Mouse (Mus musculus) intestine, embryonic 15.5 days (tissue): Measurements from ENCODE around the gene Evi5l. TPM values are rescaled to one million over a fixed set of nuclear protein-coding genes. Genes with fewer than 3 reads are reported as not detected.

Source experiments
- ATAC-seq: fragments of 200-750 bp; cut with Nextera tagmentation; 2 replicates; pipeline ENCODE4 v1.8.0; 2017; ENCODE audit warnings: moderate TSS enrichment, moderate library complexity
- H3K27ac ChIP-seq: fragments of 300-500 bp; sonication (generic); 2 replicates; pipeline ENCODE4 v1.5.1; 2015; ENCODE audit warnings: mild to moderate bottlenecking, inconsistent platforms
- H3K27me3 ChIP-seq: fragments of 300-500 bp; sonication (generic); replicated peaks from 2 replicates; pipeline ENCODE4 v1.6.1; 2015; ENCODE audit warnings: inconsistent platforms
- H3K36me3 ChIP-seq: fragments of 300-500 bp; sonication (generic); 2 replicates; pipeline ENCODE4 v1.6.1; 2015; ENCODE audit warnings: inconsistent platforms
- H3K4me1 ChIP-seq: fragments of 300-500 bp; sonication (generic); replicated peaks from 2 replicates; pipeline ENCODE4 v1.6.1; 2015; ENCODE audit warnings: inconsistent platforms
- H3K4me2 ChIP-seq: fragments of 300-500 bp; sonication (generic); replicated peaks from 2 replicates; pipeline ENCODE4 v1.6.1; 2015; ENCODE audit warnings: mild to moderate bottlenecking, inconsistent platforms
- H3K4me3 ChIP-seq: fragments of 300-500 bp; sonication (generic); replicated peaks from 2 replicates; pipeline ENCODE4 v1.5.1; 2015; ENCODE audit warnings: inconsistent platforms
- H3K9ac ChIP-seq: fragments of 300-500 bp; sonication (generic); 2 replicates; pipeline ENCODE4 v1.6.1; 2015; ENCODE audit warnings: inconsistent platforms
- H3K9me3 ChIP-seq: fragments of 300-500 bp; sonication (generic); 2 replicates; pipeline ENCODE4 v1.6.1; 2016; ENCODE audit warnings: inconsistent platforms
- WGBS: fragments of 180-500 bp; shearing (Covaris S2); methylation state at CpG from one replicate; pipeline ENCODE4 v1.1.7; 2015; 5-methylcytosine and 5-hydroxymethylcytosine counted together
- polyA plus RNA-seq: library from polyadenylated mRNA; unstranded; fragments of >200 nt; fragmentation: Nextera tagmentation; extraction: Ambion mirVana; gene quantifications from 2 replicates; pipeline ENCODE4 v1.2.1, GENCODE M21; 2015

The Evi5l gene
- polyA plus RNA-seq, 1 experiment from 2014 or later: 18.9 TPM

GRCm38 (mm10) chr8:4174018-4174417 is 7.7 kb downstream of the Evi5l start:
- Histone ChIP-seq H3K4me3 (no peak overlapping the region), H3K9me3 (no peaks in the 10 kb centered on the region), H3K36me3 (no peaks in the 10 kb centered on the region), H3K27me3 (no peaks in the 10 kb centered on the region), H3K9ac (no peak overlapping the region), H3K4me2 (no peak overlapping the region), H3K4me1 (no peaks in the 10 kb centered on the region), H3K27ac (no peak overlapping the region)
- ATAC-seq: no peak
- 75% methylated on average over 2 of the region's 2 CpGs for WGBS

DNA sequence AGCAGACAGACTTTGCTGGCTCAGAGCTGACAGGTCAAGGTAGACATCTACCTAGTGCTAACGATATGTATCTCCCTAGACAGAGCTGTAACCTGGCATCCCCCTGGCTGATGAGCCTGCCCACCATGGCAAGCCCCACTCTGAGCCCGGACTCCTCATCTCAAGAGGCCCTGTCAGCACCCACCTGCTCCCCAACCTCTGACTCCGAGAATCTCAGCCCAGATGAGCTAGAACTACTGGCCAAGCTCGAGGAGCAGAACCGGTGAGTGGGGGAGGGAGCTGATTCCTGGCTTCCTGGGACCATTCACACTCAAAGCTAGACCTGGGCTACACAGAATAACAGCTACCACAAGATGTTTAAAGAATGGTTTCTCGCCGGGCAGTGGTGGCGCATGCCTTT is 17.0 kb downstream of the Evi5l start:
- Histone ChIP-seq H3K9ac (no peak overlapping the region), H3K4me2 (no peak overlapping the region), H3K9me3 (no peaks in the 10 kb centered on the region), H3K4me1 (no peaks in the 10 kb centered on the region), H3K27me3 (no peaks in the 10 kb centered on the region), H3K27ac (no peak overlapping the region), H3K36me3 (no peaks in the 10 kb centered on the region), H3K4me3 (no peak overlapping the region)
- 85% methylated on average over 8 of the region's 8 CpGs for WGBS
- no peak for ATAC-seq

GRCm38 (mm10) chr8:4186151-4186550 is 19.8 kb downstream of the Evi5l start:
- no peak overlapping the region for H3K4me3 ChIP-seq
- no peak overlapping the region for H3K9ac ChIP-seq
- 82% methylated on average over 2 of the region's 2 CpGs for WGBS
- no peaks in the 10 kb centered on the region for H3K36me3 ChIP-seq
- H3K4me1 ChIP-seq: no peaks in the 10 kb centered on the region
- ATAC-seq: no peak
- H3K27ac ChIP-seq: no peak overlapping the region
- H3K27me3 ChIP-seq: no peaks in the 10 kb centered on the region
- no peak overlapping the region for H3K4me2 ChIP-seq
- H3K9me3 ChIP-seq: no peaks in the 10 kb centered on the region

GRCm38 (mm10) chr8:4188605-4189004 is 22.2 kb downstream of the Evi5l start:
- no peak for ATAC-seq
- Histone ChIP-seq H3K27me3 (no peaks in the 10 kb centered on the region), H3K4me3 (no peak overlapping the region), H3K36me3 (no peaks in the 10 kb centered on the region), H3K9ac (no peak overlapping the region), H3K4me2 (no peak overlapping the region), H3K4me1 (peaks cover 4% of the 10 kb centered on the region), H3K9me3 (no peaks in the 10 kb centered on the region), H3K27ac (no peak overlapping the region)

- no peak overlapping the region for H3K9ac ChIP-seq
- no peak overlapping the region for H3K4me3 ChIP-seq
- no peaks in the 10 kb centered on the region for H3K36me3 ChIP-seq
- ATAC-seq: peak; percentile 57; the same call in 1 of the 2 replicates
- H3K4me1 ChIP-seq: peaks cover 4% of the 10 kb centered on the region
- H3K4me2 ChIP-seq: no peak overlapping the region
- H3K9me3 ChIP-seq: no peaks in the 10 kb centered on the region
- 20% methylated on average over 3 of the region's 3 CpGs for WGBS
- H3K27me3 ChIP-seq: no peaks in the 10 kb centered on the region
- no peak overlapping the region for H3K27ac ChIP-seq
Observed at GRCm38 (mm10) chr8:4189031-4189722, 22.8 kb downstream of the Evi5l start.

GRCm38 (mm10) chr8:4192305-4192704 is 25.9 kb downstream of the Evi5l start:
- no peak overlapping the region for H3K27ac ChIP-seq
- 0 out of 2 replicates have a peak, but pooled peaks have one; percentile 21 for ATAC-seq
- H3K4me1 ChIP-seq: peaks cover 4% of the 10 kb centered on the region
- H3K36me3 ChIP-seq: no peaks in the 10 kb centered on the region
- H3K4me2 ChIP-seq: no peak overlapping the region
- no peak overlapping the region for H3K4me3 ChIP-seq
- no peaks in the 10 kb centered on the region for H3K27me3 ChIP-seq
- WGBS: 65% methylated on average over 5 of the region's 5 CpGs
- no peaks in the 10 kb centered on the region for H3K9me3 ChIP-seq
- no peak overlapping the region for H3K9ac ChIP-seq

- H3K9ac ChIP-seq: no peak overlapping the region
- ATAC-seq: peak; percentile 90
- no peaks in the 10 kb centered on the region for H3K27me3 ChIP-seq
- no peaks in the 10 kb centered on the region for H3K9me3 ChIP-seq
- no peaks in the 10 kb centered on the region for H3K36me3 ChIP-seq
- no peak overlapping the region; the same call in 1 of the 2 replicates for H3K4me3 ChIP-seq
- H3K4me2 ChIP-seq: peak overlapping the region; percentile 39; the same call in 1 of the 2 replicates
- H3K27ac ChIP-seq: no peak overlapping the region
- WGBS: 11% methylated on average over 18 of the region's 18 CpGs
- peaks cover 4% of the 10 kb centered on the region for H3K4me1 ChIP-seq
Observed at GRCm38 (mm10) chr8:4192807-4193587, 26.6 kb downstream of the Evi5l start.

DNA sequence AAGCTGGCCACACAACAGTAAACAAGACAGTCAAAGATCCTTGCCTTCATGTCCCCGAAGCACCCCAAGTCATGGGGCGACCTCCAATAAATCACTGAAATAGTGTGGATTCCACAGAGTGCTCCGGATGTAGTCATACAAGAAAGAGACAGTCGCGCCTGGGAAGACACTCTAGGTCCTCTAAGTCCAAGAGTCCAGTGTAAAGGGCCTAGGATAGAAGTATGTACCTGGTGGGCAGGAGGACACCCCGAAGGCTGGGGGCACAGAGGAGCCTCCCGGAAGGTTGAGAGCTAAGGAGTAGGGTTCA is 27.2 kb downstream of the Evi5l start:
- H3K27me3 ChIP-seq: no peaks in the 10 kb centered on the region
- 48% methylated on average over 7 of the region's 7 CpGs for WGBS
- no peak overlapping the region for H3K27ac ChIP-seq
- peak overlapping the region; percentile 39; the same call in 1 of the 2 replicates for H3K4me2 ChIP-seq
- peaks cover 4% of the 10 kb centered on the region for H3K4me1 ChIP-seq
- no peaks in the 10 kb centered on the region for H3K9me3 ChIP-seq
- no peak overlapping the region; the same call in 1 of the 2 replicates for H3K4me3 ChIP-seq
- ATAC-seq: no peak; the same call in 1 of the 2 replicates
- no peaks in the 10 kb centered on the region for H3K36me3 ChIP-seq
- no peak overlapping the region for H3K9ac ChIP-seq

GRCm38 (mm10) chr8:4201321-4201720 is 35.0 kb downstream of the Evi5l start:
- Histone ChIP-seq H3K9ac (no peak overlapping the region), H3K36me3 (no peaks in the 10 kb centered on the region), H3K4me2 (no peak overlapping the region), H3K27ac (no peak overlapping the region), H3K4me1 (peaks cover 10% of the 10 kb centered on the region), H3K27me3 (no peaks in the 10 kb centered on the region), H3K4me3 (no peak overlapping the region), H3K9me3 (no peaks in the 10 kb centered on the region)
- WGBS: 63% methylated on average over 2 of the region's 2 CpGs
- ATAC-seq: no peak

DNA sequence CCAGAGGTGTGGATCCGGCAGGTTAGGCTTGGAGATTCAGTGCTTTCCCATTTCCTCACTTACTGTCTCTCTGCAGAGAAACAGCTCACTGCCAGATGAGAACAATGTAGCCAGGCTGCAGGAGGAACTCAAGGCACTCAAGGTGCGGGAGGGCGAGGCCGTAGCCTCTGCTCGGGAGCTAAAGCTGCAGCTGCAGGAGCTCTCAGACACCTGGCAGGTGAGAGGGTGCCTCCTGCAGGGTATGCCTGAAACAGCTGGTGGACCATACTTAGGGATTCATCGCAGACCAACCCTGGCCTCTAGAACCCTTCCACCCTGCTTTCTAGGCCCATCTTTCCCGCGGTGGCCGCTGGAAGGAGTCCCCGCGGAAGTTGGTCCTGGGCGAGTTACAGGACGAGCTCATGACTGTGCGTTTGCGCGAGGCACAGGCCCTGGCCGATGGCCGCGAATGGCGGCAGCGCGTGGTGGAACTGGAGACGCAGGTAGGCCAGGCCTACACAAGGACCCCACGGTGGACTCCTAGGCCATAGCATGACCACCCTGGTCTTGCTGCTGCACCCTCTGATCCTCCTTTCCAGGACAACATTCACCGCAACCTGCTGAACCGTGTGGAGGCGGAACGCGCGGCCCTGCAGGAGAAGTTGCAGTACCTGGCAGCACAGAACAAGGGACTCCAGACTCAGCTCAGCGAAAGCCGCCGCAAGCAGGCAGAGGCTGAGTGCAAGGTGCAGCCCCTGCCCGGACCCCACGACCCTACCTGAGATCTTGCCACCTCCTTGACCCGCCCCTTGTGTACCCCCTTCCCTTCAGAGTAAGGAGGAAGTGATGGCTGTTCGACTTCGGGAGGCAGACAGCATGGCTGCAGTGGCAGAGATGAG is 39.1 kb downstream of the Evi5l start:
- Histone ChIP-seq H3K36me3 (peaks cover 9% of the 10 kb centered on the region; the same call in 1 of the 2 replicates), H3K9ac (0 out of 2 replicates have a peak overlapping the region, but pooled peaks have one; percentile 1), H3K4me2 (peak overlapping the region; percentile 46), H3K9me3 (no peaks in the 10 kb centered on the region), H3K4me3 (0 out of 2 replicates have a peak overlapping the region, but pooled peaks have one; percentile 7), H3K27ac (no peak overlapping the region), H3K27me3 (no peaks in the 10 kb centered on the region), H3K4me1 (peaks cover 21% of the 10 kb centered on the region)
- peak; percentile 46; the same call in 1 of the 2 replicates for ATAC-seq
- WGBS: 41% methylated on average over 38 of the region's 38 CpGs

GRCm38 (mm10) chr8:4206182-4207015 is 40.0 kb downstream of the Evi5l start:
- peak overlapping the region; percentile 46 for H3K4me2 ChIP-seq
- WGBS: 22% methylated on average over 44 of the region's 44 CpGs
- H3K27ac ChIP-seq: peak overlapping the region; percentile 48
- peaks cover 21% of the 10 kb centered on the region for H3K4me1 ChIP-seq
- H3K36me3 ChIP-seq: peaks cover 9% of the 10 kb centered on the region; the same call in 1 of the 2 replicates
- no peaks in the 10 kb centered on the region for H3K9me3 ChIP-seq
- H3K4me3 ChIP-seq: peak overlapping the region; percentile 7; the same call in 1 of the 2 replicates
- 0 out of 2 replicates have a peak overlapping the region, but pooled peaks have one; percentile 1 for H3K9ac ChIP-seq
- ATAC-seq: peak; percentile 65
- H3K27me3 ChIP-seq: no peaks in the 10 kb centered on the region
